Mouse (Mus musculus) bone marrow, adult 2 months (tissue): Measurements from ENCODE around the gene Tomm20. TPM values are rescaled to one million over a fixed set of nuclear protein-coding genes. Genes with fewer than 3 reads are reported as not detected.

Source experiments
- H3K27ac ChIP-seq: fragments of 200-500 bp; 2 replicates; pipeline ENCODE4 v1.5.1; 2012; ENCODE audit warnings: low read depth, mild to moderate bottlenecking, control low read depth, inconsistent platforms, low read length; ENCODE audit not compliant: control insufficient read depth, poor library complexity, insufficient read depth
- H3K4me1 ChIP-seq: fragments of 200-500 bp; 2 replicates; pipeline ENCODE4 v1.6.1; 2011; ENCODE audit warnings: low read length; ENCODE audit not compliant: control insufficient read depth, insufficient read depth
- H3K4me3 ChIP-seq: fragments of 200-500 bp; replicated peaks from 2 replicates; pipeline ENCODE3; 2011; ENCODE audit warnings: mild to moderate bottlenecking, low read depth, low read length, control low read depth; ENCODE audit not compliant: control insufficient read depth
- CTCF ChIP-seq: fragments of 200-500 bp; IDR thresholded peaks from 2 replicates; pipeline ENCODE4 v1.5.1; 2011; ENCODE audit warnings: low read length, control low read depth; ENCODE audit not compliant: control insufficient read depth, insufficient read depth
- POLR2A ChIP-seq: fragments of 200-500 bp; IDR thresholded peaks from 2 replicates; pipeline ENCODE4 v1.6.1; 2011; ENCODE audit warnings: low read depth, mild to moderate bottlenecking, control low read depth, low read length, borderline replicate concordance; ENCODE audit not compliant: control insufficient read depth
- WGBS: fragments of 180-500 bp; shearing (Covaris S2); methylation state at CpG from one replicate; pipeline ENCODE4 v1.1.7; 2018; 5-methylcytosine and 5-hydroxymethylcytosine counted together
- polyA plus RNA-seq: library from polyadenylated mRNA; stranded (reverse); fragments of >200 nt; gene quantifications from 2 replicates; pipeline ENCODE4 v1.2.4, GENCODE M21; 2011; ENCODE audit warnings: low replicate concordance; ENCODE audit not compliant: missing spikeins, insufficient read depth, insufficient read length

Tomm20 gene
- polyA plus RNA-seq, 1 experiment, result 91.8 TPM

GRCm38 (mm10) chr8:126929607-126930161 is 16.0 kb downstream of the Tomm20 start:
- WGBS, result 38% methylated on average over 3 of the region's 3 CpGs
- H3K4me1 ChIP-seq, result peaks cover 5% of the 10 kb centered on the region
- H3K27ac ChIP-seq, result peak overlapping the region; percentile 52
- no peak overlapping the region for H3K4me3 ChIP-seq
- 0 out of 2 replicates have a peak, but pooled peaks have one; percentile 15 for TF ChIP-seq CTCF
- TF ChIP-seq POLR2A, result no peak

- Histone ChIP-seq H3K4me3 (no peak overlapping the region), H3K4me1 (peaks cover 5% of the 10 kb centered on the region), H3K27ac (no peak overlapping the region; the same call in 1 of the 2 replicates)
- 78% methylated on average over 10 of the region's 10 CpGs for WGBS
- TF ChIP-seq CTCF (no peak), POLR2A (no peak)
Observed at GRCm38 (mm10) chr8:126928755-126929505, 16.7 kb downstream of the Tomm20 start.

- Histone ChIP-seq H3K4me1 (peaks cover 5% of the 10 kb centered on the region), H3K4me3 (no peak overlapping the region), H3K27ac (no peak overlapping the region)
- TF ChIP-seq CTCF (no peak), POLR2A (no peak)
Observed at GRCm38 (mm10) chr8:126928028-126928427, 17.6 kb downstream of the Tomm20 start.

- Histone ChIP-seq H3K4me3 (no peak overlapping the region), H3K27ac (no peak overlapping the region), H3K4me1 (peaks cover 5% of the 10 kb centered on the region)
- 51% methylated on average over 1 of the region's 1 CpGs for WGBS
- TF ChIP-seq POLR2A (no peak), CTCF (peak; percentile 52; the same call in 1 of the 2 replicates)
Observed at GRCm38 (mm10) chr8:126927058-126927457, 18.6 kb downstream of the Tomm20 start.

- Histone ChIP-seq H3K4me1 (peaks cover 1% of the 10 kb centered on the region), H3K4me3 (no peak overlapping the region), H3K27ac (no peak overlapping the region)
- TF ChIP-seq CTCF (0 out of 2 replicates have a peak, but pooled peaks have one; percentile 2), POLR2A (no peak)
- WGBS, result 85% methylated on average over 7 of the region's 7 CpGs
Observed at GRCm38 (mm10) chr8:126922981-126923380, 22.7 kb downstream of the Tomm20 start.

- WGBS, result 83% methylated on average over 3 of the region's 3 CpGs
- TF ChIP-seq POLR2A (no peak), CTCF (no peak)
- no peak overlapping the region for H3K27ac ChIP-seq
- H3K4me3 ChIP-seq, result no peak overlapping the region
- H3K4me1 ChIP-seq, result peaks cover 1% of the 10 kb centered on the region
Observed at GRCm38 (mm10) chr8:126921432-126921831, 24.2 kb downstream of the Tomm20 start.

- H3K4me1 ChIP-seq, result peaks cover 1% of the 10 kb centered on the region
- TF ChIP-seq POLR2A (no peak), CTCF (peak; percentile 77)
- 0 out of 2 replicates have a peak overlapping the region, but pooled peaks have one; percentile 37 for H3K27ac ChIP-seq
- H3K4me3 ChIP-seq, result peak overlapping the region; percentile 32
- 25% methylated on average over 3 of the region's 3 CpGs for WGBS
Observed at GRCm38 (mm10) chr8:126920845-126921244, 24.8 kb downstream of the Tomm20 start.

GRCm38 (mm10) chr8:126920386-126920785 is 25.3 kb downstream of the Tomm20 start:
- Histone ChIP-seq H3K4me1 (peaks cover 1% of the 10 kb centered on the region), H3K4me3 (no peak overlapping the region), H3K27ac (0 out of 2 replicates have a peak overlapping the region, but pooled peaks have one; percentile 37)
- WGBS, result 16% methylated on average over 6 of the region's 6 CpGs
- TF ChIP-seq CTCF, result no peak

GRCm38 (mm10) chr8:126919703-126920102 is 25.9 kb downstream of the Tomm20 start:
- Histone ChIP-seq H3K27ac (no peak overlapping the region), H3K4me1 (peaks cover 1% of the 10 kb centered on the region), H3K4me3 (no peak overlapping the region)
- TF ChIP-seq CTCF (no peak), POLR2A (no peak)
- 84% methylated on average over 5 of the region's 5 CpGs for WGBS
